Mouse (Mus musculus) megakaryocyte, embryonic 14.5 days (primary cell): ENCODE data around the gene Tspan4. TPM values are rescaled to one million over a fixed set of nuclear protein-coding genes. Genes with fewer than 3 reads are reported as not detected.
A peak's percentile ranks its signal among the peaks of the same experiment; 100 is the strongest.
"Not testable (repeated sequence)": the region's sequence is repeated elsewhere in the genome, so short reads cannot be mapped to it uniquely, and the experiment has no call there.

ENCODE experiments used
- H3K27me3 ChIP-seq: replicated peaks from 2 replicates; pipeline ENCODE3; 2012; ENCODE audit warnings: inconsistent platforms
- H3K36me3 ChIP-seq: replicated peaks from 2 replicates; pipeline ENCODE3; 2012; ENCODE audit warnings: low read length, inconsistent platforms, mixed read lengths
- H3K4me1 ChIP-seq: 2 replicates; pipeline ENCODE4 v1.6.1; 2012; ENCODE audit warnings: inconsistent platforms
- H3K4me3 ChIP-seq: replicated peaks from 2 replicates; pipeline ENCODE3; 2012; ENCODE audit warnings: moderate library complexity, mild to moderate bottlenecking, inconsistent platforms
- H3K9me3 ChIP-seq: 2 replicates; pipeline ENCODE4 v1.6.1; 2012; ENCODE audit warnings: inconsistent platforms
- FLI1 ChIP-seq: IDR thresholded peaks from 2 replicates; pipeline ENCODE4 v1.6.1; 2012; ENCODE audit warnings: low read length, inconsistent platforms, mixed read lengths
- GATA1 ChIP-seq: IDR thresholded peaks from 3 replicates; pipeline ENCODE4 v1.6.1; 2012; ENCODE audit warnings: mixed read lengths, low read length, inconsistent platforms, borderline replicate concordance
- polyA plus RNA-seq: library from polyadenylated mRNA; stranded (reverse); fragments of >175 nt; gene quantifications from 2 replicates; pipeline ENCODE4 v1.2.3, GENCODE M21; 2012; ENCODE audit warnings: low replicate concordance; ENCODE audit not compliant: insufficient read depth

Tspan4 gene
- polyA plus RNA-seq, 1 experiment = 54.8 TPM

DNA sequence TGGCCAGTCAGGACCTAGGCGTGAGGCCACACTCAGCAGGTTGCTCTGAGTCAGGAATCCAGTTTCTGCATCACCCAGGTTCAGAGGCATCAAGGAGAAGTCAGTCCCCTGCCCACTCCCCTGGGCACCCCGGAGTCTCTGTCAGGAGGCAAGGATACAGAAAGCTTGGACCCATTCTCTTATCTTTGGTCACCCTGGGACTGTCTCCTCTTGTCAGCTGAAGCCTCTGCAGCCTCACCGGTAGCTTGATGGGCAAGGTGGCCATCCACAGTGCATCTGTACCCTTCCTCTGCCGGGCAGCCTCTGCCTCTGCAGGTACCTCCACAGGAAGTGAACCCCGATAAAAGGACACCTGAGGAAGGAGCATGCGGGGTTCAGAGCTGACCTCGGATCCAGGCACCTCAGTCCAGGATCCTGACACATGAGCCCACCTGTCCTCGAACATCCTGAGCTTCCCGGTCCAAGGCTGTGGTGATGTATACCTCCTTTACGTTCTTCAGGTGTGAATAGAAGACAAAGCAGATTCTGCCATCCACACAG is 35.8 kb upstream of the Tspan4 start:
- peaks cover 86% of the 10 kb centered on the region for H3K4me1 ChIP-seq
- TF ChIP-seq FLI1 (no peak), GATA1 (no peak)
- H3K4me3 ChIP-seq = no peak overlapping the region
- H3K27me3 ChIP-seq = no peaks in the 10 kb centered on the region
- H3K9me3 ChIP-seq = no peaks in the 10 kb centered on the region
- peaks cover 56% of the 10 kb centered on the region for H3K36me3 ChIP-seq

DNA sequence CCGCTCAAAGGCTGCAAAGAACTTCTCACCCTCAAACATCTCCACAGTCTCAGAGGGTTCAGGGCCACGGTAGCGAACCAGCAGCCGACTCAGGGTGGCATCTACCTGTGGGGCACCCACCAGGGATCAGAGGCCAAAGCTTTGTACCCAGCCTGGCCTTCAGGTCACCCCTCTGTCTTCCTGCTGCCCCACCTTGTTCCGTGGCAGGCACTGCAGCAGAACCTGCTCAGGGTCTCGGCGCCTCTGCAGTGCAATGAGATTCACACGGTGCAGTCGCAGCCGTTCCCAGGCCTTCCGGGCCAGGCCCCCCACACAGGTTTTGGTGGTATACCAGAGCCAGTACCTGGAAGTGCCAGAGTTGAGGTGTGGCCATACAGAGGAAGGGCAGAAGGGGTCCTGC is 35.2 kb upstream of the Tspan4 start:
- Histone ChIP-seq H3K4me1 (peaks cover 86% of the 10 kb centered on the region), H3K36me3 (peaks cover 53% of the 10 kb centered on the region), H3K9me3 (no peaks in the 10 kb centered on the region), H3K4me3 (no peak overlapping the region), H3K27me3 (no peaks in the 10 kb centered on the region)
- TF ChIP-seq GATA1 (no peak), FLI1 (no peak)

DNA sequence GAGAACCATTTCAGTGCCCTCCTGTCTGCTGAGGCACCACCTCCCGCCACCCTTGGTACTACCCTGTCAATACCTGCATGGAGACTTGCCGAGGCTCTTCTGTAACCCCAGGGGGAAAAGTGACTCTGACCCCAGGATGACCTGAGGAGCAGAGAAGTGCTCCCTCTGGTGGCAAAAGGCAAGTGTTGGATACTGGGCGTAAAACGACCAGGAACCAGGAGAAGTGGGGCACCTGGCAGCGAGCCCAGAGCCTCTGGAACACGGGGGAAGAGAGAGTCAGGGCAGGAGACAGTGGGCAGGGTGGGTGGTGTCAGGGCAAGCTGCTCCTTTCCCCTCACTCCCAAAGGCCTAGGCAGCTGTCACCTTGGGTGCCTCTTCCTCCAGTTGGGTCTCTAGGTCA is 34.4 kb upstream of the Tspan4 start:
- Histone ChIP-seq H3K4me1 (peaks cover 81% of the 10 kb centered on the region), H3K9me3 (no peaks in the 10 kb centered on the region), H3K4me3 (peak overlapping the region; percentile 95), H3K36me3 (peaks cover 53% of the 10 kb centered on the region), H3K27me3 (no peaks in the 10 kb centered on the region)
- TF ChIP-seq FLI1 (no peak), GATA1 (no peak)

DNA sequence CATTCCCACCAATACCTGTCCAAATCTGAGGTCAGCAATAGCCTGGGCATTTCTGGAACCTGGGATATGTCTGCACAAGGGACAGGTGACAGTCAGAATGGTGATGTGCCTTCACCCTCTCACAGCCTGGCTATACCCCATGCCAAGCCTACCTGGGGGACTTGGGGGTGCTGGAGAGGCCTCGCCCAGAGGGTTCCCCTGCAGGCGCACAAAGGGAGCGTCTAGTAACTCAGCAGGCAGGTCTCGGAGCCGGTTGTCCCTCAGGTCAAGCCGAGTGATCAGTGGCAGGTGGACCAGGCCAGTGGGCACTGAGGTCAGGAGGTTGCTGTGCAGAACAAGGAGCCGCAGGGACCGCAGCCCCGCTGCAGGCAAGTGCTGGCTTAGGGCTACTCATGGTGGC is 33.6 kb upstream of the Tspan4 start:
- H3K27me3 ChIP-seq = no peaks in the 10 kb centered on the region
- H3K36me3 ChIP-seq = peaks cover 53% of the 10 kb centered on the region
- H3K4me1 ChIP-seq = peaks cover 77% of the 10 kb centered on the region
- TF ChIP-seq GATA1 (no peak), FLI1 (no peak)
- no peaks in the 10 kb centered on the region for H3K9me3 ChIP-seq
- peak overlapping the region; percentile 95 for H3K4me3 ChIP-seq

DNA sequence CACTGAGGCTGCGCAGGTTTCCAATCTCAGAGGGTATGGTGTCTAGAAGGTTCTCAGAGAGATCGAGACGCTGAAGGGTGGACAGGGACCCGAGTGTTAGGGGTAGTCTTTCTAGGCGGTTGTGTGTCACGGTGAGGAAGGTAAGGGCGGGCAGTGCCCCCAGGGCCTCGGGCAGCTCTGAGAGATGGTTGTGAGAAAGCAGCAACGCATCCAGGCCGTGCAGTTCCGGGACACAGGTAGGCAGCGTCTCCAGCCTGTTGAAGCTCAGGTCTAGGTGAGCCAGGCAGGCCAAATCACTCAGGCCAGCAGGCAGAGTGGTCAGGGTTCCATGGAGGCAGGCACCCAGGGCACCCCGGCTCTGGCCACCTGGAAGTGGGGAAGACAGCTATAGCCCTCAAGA is 32.8 kb upstream of the Tspan4 start:
- no peaks in the 10 kb centered on the region for H3K9me3 ChIP-seq
- no peaks in the 10 kb centered on the region for H3K27me3 ChIP-seq
- peak overlapping the region; percentile 95 for H3K4me3 ChIP-seq
- H3K36me3 ChIP-seq = peaks cover 53% of the 10 kb centered on the region
- TF ChIP-seq GATA1 (no peak), FLI1 (no peak)
- peaks cover 74% of the 10 kb centered on the region for H3K4me1 ChIP-seq

DNA sequence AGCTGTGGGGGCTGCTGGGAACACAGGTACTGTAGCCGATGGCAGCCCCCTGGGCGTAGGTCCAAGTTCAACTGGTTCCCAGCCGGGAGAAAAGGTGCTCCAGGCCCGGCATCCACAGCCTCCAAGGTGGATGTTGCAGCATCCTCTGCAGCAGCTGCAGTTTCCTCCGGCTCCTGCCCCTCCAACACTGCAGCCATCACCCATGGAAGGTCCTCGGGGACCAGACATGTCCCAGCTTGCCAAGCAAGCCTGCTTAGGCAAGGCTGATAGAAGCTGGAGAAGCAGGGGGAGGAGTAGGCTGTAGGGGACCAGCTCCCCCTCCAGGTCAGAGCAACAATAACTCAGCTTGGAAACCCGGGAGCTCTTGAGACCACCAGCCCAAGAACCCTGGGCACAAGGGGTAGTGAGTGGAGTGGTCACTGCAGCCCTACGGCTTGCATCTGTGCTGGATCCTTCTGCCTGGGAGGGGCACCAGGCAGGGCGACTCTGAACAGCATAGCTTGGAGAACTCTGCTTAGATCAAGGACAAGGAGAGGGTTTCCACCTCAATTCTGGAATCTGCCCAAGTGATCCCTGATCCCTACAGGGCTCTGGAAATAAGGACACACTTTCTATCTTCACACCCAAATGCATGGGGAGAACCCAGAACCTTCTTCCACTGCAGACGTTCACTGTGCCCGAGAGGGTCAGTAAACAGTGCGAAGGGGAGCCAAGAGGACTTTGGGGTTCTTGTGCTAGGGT is 31.8 kb upstream of the Tspan4 start:
- TF ChIP-seq FLI1 = no peak
- no peak for TF ChIP-seq GATA1

DNA sequence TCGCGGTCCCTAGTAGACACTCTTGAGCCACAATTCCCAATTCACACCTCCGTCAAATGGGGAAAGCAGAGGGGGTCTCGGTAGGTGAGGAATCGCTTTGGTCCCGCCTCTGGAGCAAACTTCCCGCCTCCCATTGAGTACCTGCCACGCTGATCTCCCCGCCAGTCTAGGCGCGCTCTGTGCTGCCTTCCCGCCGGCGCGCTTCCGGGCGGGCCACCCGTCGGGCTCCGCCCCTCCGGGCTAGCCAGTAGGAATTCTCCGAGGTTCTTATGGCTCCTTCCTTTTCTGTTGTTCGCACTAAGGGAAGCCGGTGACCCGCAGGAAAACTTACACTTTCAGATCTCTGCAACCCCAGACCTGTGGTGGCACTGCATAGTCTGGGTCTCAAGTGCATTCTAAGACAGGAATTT is 31.2 kb upstream of the Tspan4 start, which contains the start of gene Pidd1:
Gene Pidd1, minus strand, starts transcription at position 198 of the 410 bp plus-strand sequence.
- no peak for TF ChIP-seq GATA1
- no peak; the same call in 1 of the 2 replicates for TF ChIP-seq FLI1
- H3K4me3 ChIP-seq = peak within 1 kb of the TSS; percentile 95
- no peaks in the 10 kb centered on the region for H3K27me3 ChIP-seq
- no peaks in the 10 kb centered on the region for H3K9me3 ChIP-seq
- H3K4me1 ChIP-seq = peaks cover 68% of the 10 kb centered on the region
- H3K36me3 ChIP-seq = peaks cover 46% of the 10 kb centered on the region

More for the DNA sequence above, 31.8 kb upstream of the Tspan4 start:
- Histone ChIP-seq H3K27me3 (no peaks in the 10 kb centered on the region), H3K36me3 (peaks cover 46% of the 10 kb centered on the region), H3K9me3 (no peaks in the 10 kb centered on the region), H3K4me1 (peaks cover 66% of the 10 kb centered on the region), H3K4me3 (peak overlapping the region; percentile 95)

DNA sequence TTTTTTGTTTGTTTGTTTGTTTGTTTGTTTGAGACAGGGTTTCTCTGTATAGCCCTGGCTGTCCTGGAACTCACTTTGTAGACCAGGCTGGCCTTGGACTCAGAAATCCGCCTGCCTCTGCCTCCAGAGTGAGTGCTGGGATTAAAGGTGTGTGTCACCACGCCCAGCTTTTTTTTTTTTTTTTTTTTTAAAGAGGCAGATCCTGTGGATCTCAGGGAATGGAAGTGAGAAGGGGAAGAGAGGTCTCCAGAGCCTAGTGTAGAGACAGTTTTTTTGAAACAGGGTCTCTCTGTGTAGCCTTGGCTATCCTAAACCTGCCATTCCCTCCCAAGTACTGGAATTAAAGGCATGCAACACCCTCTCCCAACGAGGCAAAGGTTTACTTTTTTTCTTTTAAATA is 28.7 kb upstream of the Tspan4 start:
- peaks cover 68% of the 10 kb centered on the region for H3K4me1 ChIP-seq
- H3K36me3 ChIP-seq = peaks cover 42% of the 10 kb centered on the region
- H3K27me3 ChIP-seq, H3K9me3 ChIP-seq: not testable (repeated sequence)
- H3K4me3 ChIP-seq = peak overlapping the region; percentile 99

DNA sequence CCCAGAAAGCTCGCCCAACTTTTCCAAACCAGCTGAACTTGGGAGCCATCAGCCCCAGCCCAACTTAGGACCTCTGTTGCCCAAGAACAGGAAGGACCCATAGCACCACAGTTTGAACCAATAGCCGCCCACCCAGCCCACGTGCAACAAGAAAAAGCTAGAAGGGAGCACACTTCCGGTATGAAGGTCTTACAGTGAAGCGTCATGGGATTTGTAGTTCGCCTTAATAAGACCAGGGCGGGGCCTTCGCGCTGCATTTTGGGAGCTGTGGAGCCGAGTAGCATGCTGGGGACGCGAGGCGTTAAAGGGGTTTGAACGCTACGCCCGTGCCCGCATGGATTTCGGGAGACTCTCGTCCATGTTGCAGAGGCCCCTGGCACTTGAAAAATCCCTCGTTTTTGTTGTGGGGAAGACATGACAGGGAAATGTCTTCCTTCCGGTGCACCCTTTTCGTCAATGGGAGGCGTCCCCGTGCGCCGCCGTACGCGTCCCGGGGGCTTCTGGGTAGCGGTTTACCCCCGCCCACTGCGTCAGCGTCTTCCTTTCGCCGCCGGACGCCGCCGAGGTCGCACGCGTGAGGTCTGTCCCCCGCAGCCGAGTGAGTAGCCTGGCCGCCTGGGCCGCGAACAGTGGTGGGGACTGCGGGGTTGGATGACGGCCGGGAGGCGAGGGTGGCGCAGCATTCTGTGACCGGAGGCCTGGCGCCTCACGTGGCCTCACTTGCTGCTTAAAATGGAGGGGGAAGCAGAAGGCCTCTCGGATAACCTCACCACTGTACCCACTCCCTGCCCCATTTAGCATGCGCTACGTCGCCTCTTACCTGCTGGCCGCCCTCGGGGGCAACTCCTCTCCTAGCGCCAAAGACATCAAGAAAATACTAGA is 27.7 kb upstream of the Tspan4 start, which contains the start of gene Rplp2:
Gene Rplp2, plus strand, starts transcription at position 261 of the 882 bp plus-strand sequence.
- H3K9me3 ChIP-seq = no peaks in the 10 kb centered on the region
- no peaks in the 10 kb centered on the region for H3K27me3 ChIP-seq
- TF ChIP-seq GATA1 (no peak), FLI1 (no peak; the same call in 1 of the 2 replicates)
- H3K4me1 ChIP-seq = peaks cover 68% of the 10 kb centered on the region
- H3K36me3 ChIP-seq = peaks cover 42% of the 10 kb centered on the region
- peak within 1 kb of the TSS; percentile 99 for H3K4me3 ChIP-seq
